Mouse (Mus musculus): ENCODE data around the gene Xcl1.
A peak's percentile ranks its signal among the peaks of the same experiment; 100 is the strongest.

Gene Xcl1

GRCm38 (mm10) chr1:164905047-164905446, 30.3 kb downstream of the Xcl1 start:
- peak; percentile 23 for DNase-seq (ENCODE audit: low read depth)

DNA sequence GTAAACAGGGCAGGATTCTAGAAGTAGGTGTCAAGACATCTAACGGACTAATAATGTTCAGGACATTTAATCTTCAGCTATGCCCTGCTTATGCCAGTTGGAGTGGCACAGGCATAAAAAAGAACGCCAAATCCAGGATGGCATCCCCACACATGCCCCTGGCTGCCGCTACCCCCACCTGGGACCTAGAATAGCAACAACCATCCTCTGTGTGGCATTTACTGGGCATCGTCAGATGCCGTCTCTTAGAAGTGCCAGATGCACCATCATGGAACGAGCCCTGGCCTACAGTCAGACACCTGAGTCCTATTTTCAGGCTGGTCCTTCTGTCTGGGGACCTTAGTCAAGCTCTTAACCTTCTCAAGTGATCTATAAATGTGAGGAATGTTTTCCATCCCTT, 34.6 kb downstream of the Xcl1 start:
- DNase-seq (ENCODE audit: low read depth) = no peak

GRCm38 (mm10) chr1:164900226-164900625, 35.1 kb downstream of the Xcl1 start:
- no peak for DNase-seq (ENCODE audit: low read depth)

- DNase-seq (ENCODE audit: low read depth) = no peak
Observed at GRCm38 (mm10) chr1:164899506-164899905, 35.8 kb downstream of the Xcl1 start.

GRCm38 (mm10) chr1:164898846-164899351, 36.4 kb downstream of the Xcl1 start:
- DNase-seq (ENCODE audit: low read depth) = peak; percentile 85

GRCm38 (mm10) chr1:164897163-164897817, 38.0 kb downstream of the Xcl1 start:
- no peak for DNase-seq (ENCODE audit: low read depth)

DNA sequence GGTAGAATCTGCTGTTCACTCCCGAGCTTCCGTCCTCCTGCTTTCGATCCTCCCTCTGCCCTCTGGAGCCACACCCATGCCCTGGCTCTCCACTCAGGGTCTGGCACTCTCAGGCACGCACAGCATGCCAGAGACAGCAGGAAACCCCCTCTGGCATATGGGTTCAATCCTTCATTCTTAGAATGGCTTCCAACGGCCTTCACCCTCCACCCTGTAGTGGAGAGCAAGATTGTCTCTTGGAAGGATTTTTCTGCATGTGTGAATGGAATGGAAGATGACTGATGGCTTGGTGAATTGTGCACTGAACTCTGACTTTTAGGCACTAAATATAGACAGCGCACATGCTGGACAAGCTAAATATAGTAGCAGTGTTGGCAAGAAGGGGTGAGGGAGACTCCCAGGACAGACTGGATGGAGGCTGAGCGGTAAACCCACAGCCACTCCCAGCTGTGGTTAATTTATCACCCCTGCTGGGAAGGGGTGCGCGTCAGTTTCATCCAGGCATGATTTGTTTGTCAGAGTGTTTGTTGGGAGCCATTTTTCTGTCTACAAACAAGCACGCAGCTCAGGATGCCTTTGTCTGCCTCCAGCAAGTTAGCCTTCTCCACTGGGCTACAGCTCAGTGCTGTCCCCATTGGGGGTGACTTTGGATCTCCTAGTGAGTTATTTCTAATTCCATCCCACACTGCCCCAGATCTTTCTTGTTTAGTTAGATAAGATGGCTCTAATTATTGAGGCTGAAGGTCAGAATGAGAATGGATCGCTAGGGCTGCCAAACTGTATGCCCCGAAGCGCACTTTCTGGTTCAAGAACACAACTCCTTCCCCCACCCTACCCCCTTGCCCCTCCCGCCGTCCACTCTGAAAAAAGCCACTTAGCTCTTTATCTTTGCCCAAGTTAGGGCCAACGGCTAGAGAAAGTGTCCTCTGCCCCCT, 38.8 kb downstream of the Xcl1 start:
- DNase-seq (ENCODE audit: low read depth) = no peak

GRCm38 (mm10) chr1:164895806-164896205, 39.5 kb downstream of the Xcl1 start:
- DNase-seq (ENCODE audit: low read depth) = no peak

DNA sequence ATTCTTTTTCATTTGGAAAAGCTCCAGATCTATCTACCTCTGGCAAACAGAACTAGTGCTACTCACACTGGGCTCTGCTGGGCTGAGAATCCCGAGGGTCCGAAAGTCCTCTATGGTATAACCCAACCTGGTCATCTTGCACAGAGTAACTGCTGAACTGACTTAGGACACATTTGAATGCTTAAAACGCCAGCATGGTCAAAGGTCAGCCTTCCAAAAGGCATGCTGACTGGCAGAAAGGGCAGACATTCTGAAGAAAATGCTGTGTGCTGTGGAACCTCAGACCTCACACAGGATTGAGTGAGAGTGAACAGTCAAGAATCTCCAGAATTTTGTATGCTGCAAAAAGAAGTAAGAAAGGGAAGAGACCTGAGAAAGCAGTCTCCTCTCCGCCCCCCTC, 45.0 kb downstream of the Xcl1 start:
- DNase-seq (ENCODE audit: low read depth) = no peak

GRCm38 (mm10) chr1:164888563-164888962, 46.8 kb downstream of the Xcl1 start:
- DNase-seq (ENCODE audit: low read depth) = peak; percentile 10

DNA sequence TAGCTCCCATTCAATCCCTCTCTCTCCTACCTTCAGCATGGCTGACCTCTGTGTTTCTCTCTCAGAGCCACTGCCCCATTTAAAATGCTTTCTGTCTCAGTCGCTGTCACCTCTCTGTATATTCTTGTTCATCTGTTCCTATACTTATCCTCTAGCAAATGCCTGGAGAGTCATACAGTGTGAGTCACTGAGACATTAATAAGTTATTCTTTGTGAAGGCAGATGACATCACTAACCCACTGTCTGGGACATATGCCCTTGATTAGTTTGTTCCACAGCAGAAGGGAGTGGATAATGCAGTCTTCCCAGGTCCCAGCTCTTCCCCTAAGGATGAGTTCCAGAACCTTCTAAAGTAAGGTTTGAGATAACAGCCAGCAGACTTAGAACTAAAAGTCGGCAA, 47.6 kb downstream of the Xcl1 start:
- DNase-seq (ENCODE audit: low read depth) = no peak

- peak; percentile 56 for DNase-seq (ENCODE audit: low read depth)
Observed at GRCm38 (mm10) chr1:164881891-164882290, 53.4 kb downstream of the Xcl1 start.

Data from induced T-regulatory cell, adult 2 months (primary cell).